Mouse (Mus musculus) spleen, adult 2 months (tissue): ENCODE data around the gene Tesk1. TPM values are rescaled to one million over a fixed set of nuclear protein-coding genes. Genes with fewer than 3 reads are reported as not detected.

ENCODE experiments used
- DNase-seq, 2 experiments: peaks; one replicate each; pipeline versions ENCODE4 v3.0.0 to v3.0.0-alpha.2; 2012 to 2021; ENCODE audit warnings: low spot score in 2 of 2, low read depth in 1 of 2
- H3K27ac ChIP-seq: fragments of 200-500 bp; 2 replicates; pipeline ENCODE4 v1.5.1; 2012; ENCODE audit warnings: low read length, inconsistent platforms; ENCODE audit not compliant: insufficient read depth
- H3K27me3 ChIP-seq: fragments of 200-500 bp; 2 replicates; pipeline ENCODE4 v1.6.1; 2012; ENCODE audit warnings: mild to moderate bottlenecking, moderate library complexity, low read length, inconsistent platforms; ENCODE audit not compliant: control insufficient read depth, insufficient read depth
- H3K36me3 ChIP-seq: fragments of 200-500 bp; 2 replicates; pipeline ENCODE4 v1.6.1; 2012; ENCODE audit warnings: mild to moderate bottlenecking, low read length, inconsistent platforms; ENCODE audit not compliant: control insufficient read depth, insufficient read depth
- H3K4me1 ChIP-seq: fragments of 200-500 bp; 2 replicates; pipeline ENCODE4 v1.6.1; 2011; ENCODE audit warnings: inconsistent platforms; ENCODE audit not compliant: control insufficient read depth, insufficient read depth, insufficient read length
- H3K4me3 ChIP-seq: fragments of 200-500 bp; 2 replicates; pipeline ENCODE4 v1.5.1; 2011; ENCODE audit warnings: mild to moderate bottlenecking, inconsistent platforms; ENCODE audit not compliant: insufficient read depth, insufficient read length; ENCODE audit errors: extremely low read depth
- CTCF ChIP-seq: fragments of 200-500 bp; IDR thresholded peaks from 2 replicates; pipeline ENCODE4 v1.5.1; 2011; ENCODE audit warnings: mild to moderate bottlenecking, inconsistent platforms; ENCODE audit not compliant: insufficient read depth, insufficient read length, insufficient replicate concordance; ENCODE audit errors: extremely low read depth
- POLR2A ChIP-seq: fragments of 200-500 bp; IDR thresholded peaks from 2 replicates; pipeline ENCODE4 v1.6.1; 2011; ENCODE audit warnings: low read depth, low read length, inconsistent platforms
- WGBS: fragments of 180-500 bp; shearing (Covaris S2); methylation state at CpG from one replicate; pipeline ENCODE4 v1.1.7; 2018; 5-methylcytosine and 5-hydroxymethylcytosine counted together
- polyA plus RNA-seq: library from polyadenylated mRNA; depleted of rRNA; stranded (reverse); fragments of >200 nt; gene quantifications from 2 replicates; pipeline ENCODE4 v1.2.3, GENCODE M21; 2012

The Tesk1 gene
- polyA plus RNA-seq, 1 experiment = 49.6 TPM

GRCm38 (mm10) chr4:43399391-43400131, 42.2 kb upstream of the Tesk1 start:
- 82% methylated on average over 31 of the region's 31 CpGs for WGBS
- no peak overlapping the region for H3K4me3 ChIP-seq

GRCm38 (mm10) chr4:43400976-43401375, 40.8 kb upstream of the Tesk1 start:
- H3K27ac ChIP-seq = no peak overlapping the region
- TF ChIP-seq CTCF (no peak), POLR2A (no peak)
- no peak overlapping the region for H3K4me3 ChIP-seq
- WGBS = 72% methylated on average over 10 of the region's 10 CpGs
- no peaks in the 10 kb centered on the region for H3K27me3 ChIP-seq
- H3K4me1 ChIP-seq = no peaks in the 10 kb centered on the region
- DNase-seq = no peak
- no peaks in the 10 kb centered on the region for H3K36me3 ChIP-seq

More at GRCm38 (mm10) chr4:43399391-43400131, 42.2 kb upstream of the Tesk1 start:
- H3K4me1 ChIP-seq = no peaks in the 10 kb centered on the region
- H3K27ac ChIP-seq = peak overlapping the region; percentile 52
- no peak for DNase-seq
- H3K27me3 ChIP-seq = no peaks in the 10 kb centered on the region
- no peak for TF ChIP-seq POLR2A
- TF ChIP-seq CTCF = no peak
- no peaks in the 10 kb centered on the region for H3K36me3 ChIP-seq

- Histone ChIP-seq H3K4me1 (no peaks in the 10 kb centered on the region), H3K27me3 (no peaks in the 10 kb centered on the region), H3K4me3 (no peak overlapping the region), H3K27ac (no peak overlapping the region), H3K36me3 (no peaks in the 10 kb centered on the region)
- DNase-seq = no peak
- WGBS = 91% methylated on average over 10 of the region's 10 CpGs
- no peak for TF ChIP-seq POLR2A
- TF ChIP-seq CTCF = no peak
Measured at GRCm38 (mm10) chr4:43401486-43401885, 40.3 kb upstream of the Tesk1 start.

DNA sequence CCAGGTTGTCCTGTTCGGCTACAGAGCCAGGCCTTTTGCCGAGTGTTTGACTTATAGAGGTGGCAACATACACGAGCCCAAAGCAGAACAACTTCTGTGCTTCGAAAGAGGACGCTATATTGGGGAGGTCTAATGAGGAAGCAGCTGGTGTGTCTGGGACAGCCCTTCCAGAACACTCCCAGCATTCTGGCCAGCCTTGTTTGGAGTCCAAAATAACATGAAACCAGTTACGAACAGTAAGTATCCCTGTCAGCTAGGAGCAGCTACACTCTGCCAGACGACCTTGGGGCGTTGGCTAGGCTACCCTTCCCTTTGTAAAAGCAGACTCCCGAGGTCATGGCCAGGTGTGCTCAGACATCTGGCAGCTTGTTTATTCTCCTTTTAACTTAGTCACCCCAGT, 39.5 kb upstream of the Tesk1 start:
- H3K27ac ChIP-seq = peak overlapping the region; percentile 3; the same call in 1 of the 2 replicates
- H3K4me3 ChIP-seq = no peak overlapping the region
- TF ChIP-seq POLR2A = no peak
- TF ChIP-seq CTCF = no peak
- no peaks in the 10 kb centered on the region for H3K4me1 ChIP-seq
- WGBS = 52% methylated on average over 9 of the region's 9 CpGs
- DNase-seq = no peak
- no peaks in the 10 kb centered on the region for H3K27me3 ChIP-seq
- H3K36me3 ChIP-seq = no peaks in the 10 kb centered on the region

- 91% methylated on average over 10 of the region's 10 CpGs for WGBS
- Histone ChIP-seq H3K4me3 (no peak overlapping the region), H3K4me1 (no peaks in the 10 kb centered on the region), H3K27ac (no peak overlapping the region), H3K27me3 (no peaks in the 10 kb centered on the region), H3K36me3 (no peaks in the 10 kb centered on the region)
- DNase-seq = no peak
- TF ChIP-seq POLR2A (no peak), CTCF (no peak)
Measured at GRCm38 (mm10) chr4:43404697-43405096, 37.0 kb upstream of the Tesk1 start.

- WGBS = 12% methylated on average over 28 of the region's 28 CpGs
Measured at GRCm38 (mm10) chr4:43406162-43406971, 35.4 kb upstream of the Tesk1 start.

DNA sequence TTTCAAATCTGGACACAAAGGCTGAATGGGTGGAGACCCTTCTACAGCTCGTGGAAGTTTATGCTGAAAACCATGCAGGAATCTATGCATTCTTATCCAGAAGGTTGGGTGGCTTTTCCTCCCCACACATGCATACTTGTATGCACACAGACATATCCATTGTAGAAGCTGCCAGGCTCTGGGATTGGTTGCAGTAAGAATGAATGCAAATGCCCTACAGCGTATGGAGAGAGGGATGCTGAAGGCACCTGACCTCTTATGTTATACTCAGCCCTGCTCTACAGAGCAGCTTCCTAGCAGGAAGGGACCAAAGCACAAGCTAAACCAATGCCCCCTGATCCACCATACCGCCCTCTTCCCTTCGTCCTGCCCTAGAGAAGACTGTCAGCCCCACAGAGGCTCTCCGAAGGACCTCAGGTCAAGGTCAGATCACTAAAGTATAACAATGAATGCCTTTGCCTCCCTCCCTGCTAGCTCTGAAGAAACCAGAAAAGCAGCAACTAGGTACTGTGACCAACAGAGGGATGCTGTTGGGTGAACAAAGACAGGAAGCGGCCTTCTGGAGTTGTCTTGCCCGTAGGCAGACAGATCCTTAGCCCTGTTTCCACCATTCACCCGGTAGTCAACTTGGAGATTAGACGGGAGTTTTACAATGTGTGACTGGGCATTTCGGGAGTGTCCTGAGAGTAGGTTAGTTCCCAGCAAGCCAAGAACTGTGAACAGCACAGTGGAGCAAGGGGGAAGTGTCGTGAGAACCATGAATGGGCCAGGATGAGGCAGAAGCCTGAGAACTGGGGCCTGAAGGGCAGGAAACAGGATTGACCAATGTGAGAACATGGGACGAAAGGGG, 34.4 kb upstream of the Tesk1 start:
- H3K4me3 ChIP-seq = no peak overlapping the region
- no peak overlapping the region for H3K27ac ChIP-seq
- H3K36me3 ChIP-seq = no peaks in the 10 kb centered on the region
- TF ChIP-seq CTCF (no peak), POLR2A (no peak)
- DNase-seq = no peak
- 78% methylated on average over 12 of the region's 12 CpGs for WGBS
- no peaks in the 10 kb centered on the region for H3K27me3 ChIP-seq
- no peaks in the 10 kb centered on the region for H3K4me1 ChIP-seq

More at GRCm38 (mm10) chr4:43406162-43406971, 35.4 kb upstream of the Tesk1 start:
- Histone ChIP-seq H3K36me3 (no peaks in the 10 kb centered on the region), H3K4me1 (no peaks in the 10 kb centered on the region), H3K27ac (peak overlapping the region; percentile 58), H3K27me3 (no peaks in the 10 kb centered on the region), H3K4me3 (peak overlapping the region; percentile 29; the same call in 1 of the 2 replicates)
- TF ChIP-seq CTCF (no peak), POLR2A (no peak)
- DNase-seq = no peak
